Mouse (Mus musculus) gastrocnemius, postnatal 36 days (tissue): ENCODE data around the gene Mat2a. TPM values are rescaled to one million over a fixed set of nuclear protein-coding genes. Genes with fewer than 3 reads are reported as not detected.
A peak's percentile ranks its signal among the peaks of the same experiment; 100 is the strongest.
"Not testable (repeated sequence)": the region's sequence is repeated elsewhere in the genome, so short reads cannot be mapped to it uniquely, and the experiment has no call there.

ENCODE experiments used
- DNase-seq, 2 experiments: peaks; one replicate each; pipeline ENCODE4 v3.0.0; 2022
- intact Hi-C: fragments of 180-260 bp; cut with DNase I; formaldehyde crosslinking; loops from one replicate; pipeline ENCODE4 v1.15.1; 2025
- long read RNA-seq, 2 experiments: library from polyadenylated mRNA; stranded (forward); transcript quantifications; one replicate each; pipeline ENCODE4 v2.0.0; 2021
- total RNA-seq, 2 experiments: library from RNA; stranded (reverse); gene quantifications; 2 replicates each; pipeline ENCODE4 v1.2.3; 2021

The Mat2a gene
- total RNA-seq: 100 to 1,000 TPM; 128 to 141 TPM
- long read RNA-seq, experiment 1, transcript Mat2a-202 (8 exons, 3,387 nt): minor isoform, 15 of 101 reads
- long read RNA-seq, experiment 1, transcript Mat2a-201 (9 exons, 2,804 nt): major isoform, 70 of 101 reads
- long read RNA-seq, experiment 1, partial matches to known transcripts: 0 of 101 reads
- long read RNA-seq, experiment 1, other reads (novel, unspliced or antisense): 16 of 101 reads
- long read RNA-seq, experiment 2, transcript Mat2a-202 (8 exons, 3,387 nt): minor isoform, 14 of 138 reads
- long read RNA-seq, experiment 2, transcript Mat2a-201 (9 exons, 2,804 nt): major isoform, 93 of 138 reads
- long read RNA-seq, experiment 2, partial matches to known transcripts: 4 of 138 reads
- long read RNA-seq, experiment 2, other reads (novel, unspliced or antisense): 26 of 138 reads

DNA sequence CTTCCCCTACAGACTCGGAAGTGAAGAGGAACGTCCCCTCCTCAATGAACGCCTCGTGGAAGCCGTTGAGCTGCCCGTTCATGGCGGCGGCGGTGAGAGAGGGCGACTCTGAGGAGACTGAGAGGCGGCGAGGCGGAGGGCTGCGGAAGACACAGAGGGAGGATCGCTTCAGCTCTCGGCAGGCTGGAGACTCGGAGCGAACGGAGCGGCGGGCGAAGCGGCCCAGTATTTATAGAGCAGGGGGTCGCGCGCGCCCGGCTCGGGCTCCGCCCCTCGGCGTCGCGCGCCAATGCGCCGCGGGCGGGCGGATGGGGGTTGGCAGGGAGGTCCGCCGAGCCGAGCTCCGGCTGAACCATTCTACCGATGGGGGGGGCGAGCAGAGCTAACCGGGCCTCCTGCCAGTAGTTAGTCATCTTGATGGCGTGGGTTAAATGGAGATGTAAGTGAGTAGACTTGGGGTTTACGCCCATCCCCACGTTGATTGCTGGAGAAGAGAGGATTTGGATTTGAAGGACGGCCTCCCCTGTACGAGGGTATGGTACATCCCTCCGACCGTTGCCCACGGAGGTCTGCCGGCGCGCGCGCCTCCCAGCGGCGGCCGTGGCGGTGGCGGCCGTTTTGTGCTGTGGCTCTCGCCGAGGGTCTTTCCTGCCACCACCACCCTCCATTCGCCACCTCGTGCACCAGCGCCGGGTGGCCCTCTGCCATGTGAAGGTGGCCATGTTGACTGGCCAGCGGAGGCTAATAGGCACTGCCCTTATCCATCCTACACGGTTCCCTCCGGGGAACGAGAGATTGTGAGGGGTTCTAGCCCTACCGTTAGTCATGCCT is at the start of gene Mat2a:
Gene Mat2a, minus strand, starts transcription at position 204 of the 831 bp plus-strand sequence.
- DNase-seq: peak; percentile 91 to 92
- intact Hi-C loops: loop anchor here (5.0 kb wide), 2 partner anchors 33 to 78 kb away; no protein-coding TSS in a partner anchor

DNA sequence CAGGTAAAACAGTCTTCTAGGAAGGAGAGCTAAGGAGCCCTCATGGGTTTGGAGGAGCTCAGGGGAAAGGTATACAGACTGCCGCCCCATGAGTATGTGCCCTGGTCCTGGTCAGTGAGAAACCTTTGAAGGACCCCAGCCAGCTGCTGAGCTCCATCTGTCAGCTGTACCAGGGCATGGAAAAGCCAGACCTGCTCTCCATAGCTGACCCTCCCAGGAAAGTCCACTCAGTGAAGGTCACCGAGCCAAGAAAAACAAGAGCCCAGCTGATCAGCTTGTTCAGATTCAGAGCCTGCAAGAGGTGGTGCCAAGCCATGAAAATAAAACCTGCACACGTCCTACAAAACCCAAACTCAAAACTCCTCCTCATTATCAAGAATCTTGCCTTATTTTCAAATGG is 49.5 kb upstream of the Mat2a start:
- intact Hi-C loops: no loop called here
- DNase-seq: no peak

DNA sequence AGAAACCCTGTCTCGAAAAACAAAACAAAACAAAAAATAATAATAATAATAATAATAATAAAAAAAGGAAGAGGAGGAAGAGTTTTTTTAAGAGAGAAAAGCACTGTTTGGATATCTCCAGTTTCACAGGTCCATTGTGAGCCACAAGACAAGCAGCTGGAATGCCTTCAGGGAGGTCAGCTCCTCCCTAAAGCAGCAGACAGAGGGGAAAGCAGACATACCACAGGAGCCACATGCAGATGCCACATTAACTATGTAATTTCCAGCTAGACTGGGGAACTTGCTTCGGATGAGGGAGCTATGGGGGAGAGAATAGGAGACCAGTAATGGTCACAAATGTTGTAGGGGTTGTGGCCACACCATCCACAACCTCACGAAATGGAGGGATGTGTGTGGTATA is 47.9 kb upstream of the Mat2a start:
- intact Hi-C loops: no loop called here
- DNase-seq: no peak

DNA sequence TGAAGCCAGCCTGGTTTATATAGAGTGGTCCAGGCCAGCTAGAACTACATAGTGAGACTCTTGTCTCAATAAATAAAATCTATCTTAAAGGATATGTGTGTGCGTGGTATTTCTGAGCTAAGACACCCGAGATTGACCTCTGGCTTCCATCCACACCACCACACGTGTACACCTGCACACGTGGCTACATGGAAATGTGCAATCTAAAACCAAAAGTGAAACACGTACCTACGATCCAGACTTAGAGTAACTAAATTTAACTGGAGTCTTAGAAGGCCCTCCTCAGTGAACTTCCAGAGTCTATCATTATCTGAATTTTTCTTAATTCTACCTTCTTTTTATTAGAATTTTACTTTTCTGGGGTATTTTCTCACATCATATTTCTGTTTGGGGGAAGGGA is 46.9 kb upstream of the Mat2a start:
- intact Hi-C loops: loop anchor here (1.0 kb wide), 1 partner anchor 44 kb away; no protein-coding TSS in a partner anchor
- DNase-seq: no peak

DNA sequence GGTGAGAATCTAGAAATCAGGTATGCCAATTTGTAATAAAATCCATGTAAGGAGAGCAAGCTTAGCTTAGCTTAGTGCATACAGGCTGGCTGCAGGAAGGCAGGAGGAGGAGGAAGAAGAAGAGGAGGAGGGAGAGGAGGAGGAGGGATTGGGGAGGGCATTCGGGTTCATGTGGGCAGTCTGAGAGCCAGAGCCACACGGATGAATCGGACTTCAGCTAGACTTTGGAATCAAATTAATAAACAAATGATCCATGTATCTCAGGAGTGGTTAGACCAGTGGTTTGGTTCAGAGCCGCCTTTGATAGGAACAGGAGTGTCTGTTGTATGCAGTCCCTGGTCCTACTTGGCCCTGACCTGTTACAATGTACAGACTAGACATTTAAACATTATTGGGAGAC is 45.5 kb upstream of the Mat2a start:
- DNase-seq: no peak
- intact Hi-C loops: no loop called here

DNA sequence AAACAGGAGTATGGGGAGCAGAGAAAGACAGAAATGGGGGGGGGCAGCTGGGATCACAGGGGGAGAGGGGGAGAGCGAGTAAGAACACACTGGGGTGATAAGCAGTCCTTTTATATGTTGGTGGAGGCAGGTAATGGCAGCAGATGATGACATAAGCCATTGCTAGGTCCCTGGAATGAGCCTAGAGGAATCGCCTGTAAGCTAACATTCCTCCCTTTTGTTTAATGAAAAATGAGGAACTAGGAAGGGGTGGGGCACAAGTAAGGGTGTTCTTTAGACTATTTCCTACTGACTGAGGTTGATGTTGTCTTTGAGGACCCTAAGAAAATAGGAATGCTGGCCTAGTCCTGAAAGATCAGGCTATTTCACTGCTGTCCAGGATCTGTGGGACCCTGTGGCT is 42.8 kb upstream of the Mat2a start:
- intact Hi-C loops: no loop called here
- no peak for DNase-seq

DNA sequence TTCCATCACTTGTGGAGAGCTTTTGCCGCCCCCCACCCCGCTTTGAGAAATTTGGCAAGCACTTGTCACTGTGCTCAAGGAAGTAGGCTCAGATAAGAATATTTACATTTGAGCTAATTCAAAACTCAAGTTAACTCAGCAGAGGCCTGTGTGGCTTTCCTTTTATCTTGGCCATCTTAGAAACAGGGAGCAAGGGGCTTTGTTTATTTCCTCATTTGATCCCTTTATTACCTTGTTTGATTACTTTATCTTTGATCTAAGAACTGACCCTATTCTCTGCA is 41.0 kb upstream of the Mat2a start:
- DNase-seq: no peak
- intact Hi-C loops: no loop called here

DNA sequence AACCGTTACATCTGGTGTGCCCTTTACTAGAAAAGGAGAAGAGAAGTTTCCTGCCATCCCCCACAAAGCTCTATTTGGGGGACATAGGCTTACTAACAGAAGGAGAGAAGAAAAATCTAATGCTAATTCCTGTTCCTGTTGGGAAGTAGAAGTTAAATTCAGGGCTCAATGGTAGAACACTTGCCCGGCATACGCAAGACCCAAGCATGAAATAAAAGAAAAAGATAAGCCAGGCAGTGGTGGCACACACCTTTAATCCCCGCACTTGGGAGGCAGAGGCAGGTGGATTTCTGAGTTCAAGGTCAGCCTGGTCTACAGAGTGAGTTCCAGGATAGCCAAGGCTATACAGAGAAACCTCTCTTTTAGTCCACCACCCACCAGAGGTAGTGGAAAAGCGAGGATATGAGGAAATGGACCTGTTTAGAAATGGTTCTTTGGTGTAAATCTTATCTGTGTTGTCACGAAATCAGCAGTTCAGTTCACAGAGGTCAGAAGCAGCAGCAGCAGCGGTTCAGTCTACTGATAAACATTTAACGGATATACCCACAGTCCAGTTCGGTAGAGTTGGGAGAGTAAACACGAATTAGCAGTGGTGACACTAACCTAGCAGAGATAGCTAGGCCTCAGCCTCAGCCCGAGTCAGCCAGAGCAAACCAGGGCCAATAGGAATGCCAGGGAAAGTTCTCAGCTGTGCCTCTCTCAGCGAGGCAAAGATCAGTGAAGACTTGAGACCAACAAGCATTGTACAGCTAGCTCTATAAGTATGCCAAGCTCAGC is 40.5 kb upstream of the Mat2a start:
- intact Hi-C loops: no loop called here
- no peak for DNase-seq

DNA sequence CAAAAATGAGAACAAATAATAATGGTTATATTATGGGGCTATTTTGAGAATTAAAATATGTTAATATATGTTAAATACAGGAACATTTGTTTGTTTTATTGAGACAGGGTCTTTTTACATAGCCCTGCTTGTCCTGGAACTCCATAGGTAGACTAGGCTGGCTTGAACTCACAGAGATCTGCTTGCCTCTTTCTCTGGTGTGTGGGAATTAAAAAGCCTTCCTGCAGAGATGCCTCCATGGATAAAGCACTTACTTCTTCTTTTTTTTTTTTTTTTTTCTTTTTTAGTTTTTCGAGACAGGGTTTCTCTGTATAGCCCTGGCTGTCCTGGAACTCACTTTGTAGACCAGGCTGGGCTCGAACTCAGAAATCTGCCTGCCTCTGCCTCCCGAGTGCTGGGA is 39.3 kb upstream of the Mat2a start:
- DNase-seq, intact Hi-C loops: not testable (repeated sequence)

DNA sequence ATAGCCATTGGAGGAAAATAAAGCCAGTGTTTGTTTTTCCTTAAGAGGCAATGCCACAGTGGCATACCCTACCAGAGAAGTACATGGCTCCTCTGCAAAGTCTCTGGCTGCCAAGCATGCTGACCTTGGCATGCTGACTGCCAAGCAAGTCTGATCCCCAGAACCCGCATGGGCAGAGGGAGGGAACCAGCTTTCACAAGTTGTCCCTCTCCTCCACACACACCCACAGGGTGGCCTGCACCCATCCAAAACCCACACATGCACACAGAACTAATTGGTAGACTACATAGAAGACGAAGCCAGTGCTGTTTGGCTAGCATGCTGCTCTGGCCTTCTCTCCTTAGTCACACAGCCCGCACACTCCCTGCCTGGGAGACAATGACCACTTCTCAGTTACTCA is 38.3 kb upstream of the Mat2a start:
- no peak for DNase-seq
- intact Hi-C loops: no loop called here

DNA sequence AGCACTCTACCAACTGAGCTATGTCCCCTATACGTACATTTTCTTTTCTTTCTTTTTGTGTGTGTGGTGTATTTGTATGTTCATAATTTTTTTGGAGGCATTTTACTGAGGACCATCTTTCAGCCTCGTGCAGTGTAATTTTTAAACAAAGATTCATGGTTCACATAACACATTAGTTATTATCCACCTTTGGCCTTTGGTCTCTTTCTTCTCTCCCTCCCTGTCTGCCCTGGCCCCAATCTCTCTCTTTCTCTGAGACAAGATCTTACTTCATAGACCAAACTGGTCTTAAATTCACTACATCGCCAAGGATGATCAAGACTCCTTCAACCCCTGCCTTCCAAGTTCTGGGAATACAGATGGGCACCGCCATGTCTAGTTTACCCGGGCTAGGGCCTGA is 37.5 kb upstream of the Mat2a start:
- intact Hi-C loops: no loop called here
- no peak for DNase-seq

DNA sequence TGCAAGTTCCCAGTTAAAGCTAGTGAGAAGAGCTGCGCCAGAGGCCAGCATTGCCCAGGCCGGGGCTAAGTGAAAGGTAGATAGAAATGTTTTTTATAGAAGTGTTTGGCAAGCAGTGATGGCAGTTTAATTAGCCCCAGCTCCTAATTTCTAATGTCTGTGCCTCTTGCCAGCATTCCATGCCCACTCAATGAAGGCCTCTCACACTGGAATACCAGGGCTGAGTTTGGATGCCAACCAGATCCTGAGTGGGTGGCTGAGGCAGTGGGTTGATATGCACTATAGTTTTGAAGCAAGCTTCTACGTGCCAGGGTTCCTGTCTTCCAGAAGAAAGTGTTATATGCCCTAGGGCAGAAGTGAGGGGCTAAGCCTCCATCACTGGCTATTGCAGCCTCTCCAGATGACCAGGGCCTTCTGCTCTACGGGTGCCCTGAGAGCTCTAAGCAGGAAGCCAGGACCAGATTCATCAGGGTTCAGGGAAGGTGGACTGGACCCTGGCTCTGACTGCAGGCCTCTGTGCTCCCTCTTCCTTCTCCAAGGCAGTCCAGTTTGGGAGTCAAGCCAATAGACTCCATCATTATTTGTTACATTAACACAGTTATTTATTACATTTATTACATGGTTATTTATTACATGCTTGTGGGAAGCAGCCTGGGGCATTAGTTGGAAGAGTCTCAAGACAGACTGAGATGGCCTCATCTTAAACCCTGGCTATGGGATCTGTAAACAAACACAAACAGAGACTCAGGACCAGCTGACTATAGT is 36.0 kb upstream of the Mat2a start:
- intact Hi-C loops: no loop called here

DNA sequence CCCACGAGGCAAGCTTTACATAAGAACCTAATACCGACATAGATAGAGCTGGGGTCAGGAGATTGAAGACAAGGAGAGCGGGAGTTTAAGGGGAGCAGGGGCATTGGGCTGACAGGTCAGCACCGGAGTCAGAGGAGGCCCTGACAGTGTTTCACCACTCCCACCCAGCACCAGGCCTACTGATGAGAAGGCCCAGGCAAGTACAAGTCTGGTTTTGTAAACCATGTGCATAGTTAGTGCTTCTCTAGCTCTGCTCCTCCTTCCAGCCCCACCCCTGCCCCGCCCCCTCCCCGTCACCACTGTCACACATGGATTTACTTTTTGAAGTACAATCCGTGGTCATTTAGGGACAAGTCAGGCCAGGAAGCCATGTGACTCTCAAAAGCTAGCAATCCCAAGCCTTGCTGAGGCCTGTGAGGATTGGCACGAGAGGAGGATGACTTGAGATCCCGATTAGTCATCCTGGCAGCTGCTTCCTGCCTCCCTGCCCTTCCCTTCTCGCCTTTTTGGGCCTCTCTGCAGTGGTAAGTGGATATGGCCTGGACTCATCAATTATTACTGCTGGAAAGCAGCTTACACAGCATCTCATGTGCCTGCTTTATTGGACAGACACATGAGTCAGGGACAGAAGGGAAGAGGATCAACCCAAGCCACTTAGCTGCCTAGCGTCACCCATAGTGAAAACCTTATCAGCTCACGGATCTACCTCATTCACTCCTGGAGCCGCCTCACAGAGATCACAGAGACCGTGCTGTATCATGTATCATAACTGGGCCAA is 34.1 kb upstream of the Mat2a start:
- intact Hi-C loops: loop anchor here (5.0 kb wide), 1 partner anchor 36 kb away; the partner anchor contains the start of gene Mat2a
- DNase-seq: peak; percentile 62 to 66

More for the DNA sequence above, 36.0 kb upstream of the Mat2a start:
- no peak for DNase-seq

DNA sequence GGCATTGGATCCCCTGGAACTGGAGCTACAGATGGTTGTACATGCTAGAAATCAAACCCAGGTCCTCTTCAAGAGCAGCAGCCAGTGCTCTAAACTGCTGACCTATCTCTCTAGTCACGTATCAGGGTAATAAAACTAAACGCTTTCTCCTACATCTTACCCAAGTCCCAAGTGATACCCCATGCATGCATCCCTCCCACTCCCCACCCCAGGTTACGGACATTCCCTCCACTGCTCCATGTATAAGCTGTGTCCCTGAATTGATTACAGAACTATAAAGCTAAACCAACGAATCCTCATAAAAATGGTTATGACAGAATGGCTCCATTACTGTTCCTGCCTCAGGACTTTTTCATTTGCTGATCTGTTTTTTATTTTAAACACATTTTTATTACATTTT is 26.8 kb upstream of the Mat2a start:
- DNase-seq: no peak
- intact Hi-C loops: no loop called here

DNA sequence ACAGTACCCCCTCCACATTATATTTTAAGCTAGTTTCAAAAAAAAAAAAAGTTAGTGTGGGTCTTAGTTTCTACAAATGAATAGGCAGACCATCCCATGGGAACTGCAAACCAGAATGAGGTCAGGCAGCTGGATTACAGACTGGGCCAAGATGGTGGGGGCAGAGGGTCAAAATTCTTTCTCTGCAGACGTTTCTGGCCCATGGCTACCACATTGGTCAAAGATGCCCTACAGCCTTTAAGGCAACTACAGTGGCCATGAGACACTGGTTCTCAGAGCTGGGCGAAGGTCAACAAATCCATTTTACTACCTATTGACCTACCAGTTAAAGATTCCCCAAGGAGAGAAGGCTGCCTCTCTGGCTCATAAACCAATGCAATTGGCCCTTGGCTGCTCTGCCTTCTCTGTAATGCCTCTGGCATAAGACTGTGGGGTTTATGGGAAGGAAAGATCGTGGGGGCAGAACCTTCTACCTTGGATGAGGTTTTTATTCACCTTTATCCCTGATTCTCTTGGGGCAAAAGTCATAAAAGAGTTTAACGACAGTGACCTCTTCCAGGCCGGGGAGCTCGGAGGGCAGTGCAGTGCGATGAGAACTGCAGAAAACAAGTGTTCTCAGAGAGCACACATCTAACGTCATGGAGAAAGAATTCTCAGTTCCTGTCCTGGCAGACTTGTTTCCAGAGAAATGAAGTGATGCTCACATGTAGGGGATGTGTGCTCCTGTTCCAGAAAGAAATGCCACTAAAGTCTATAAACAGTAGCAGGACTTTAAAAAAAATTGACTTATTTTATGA is 26.2 kb upstream of the Mat2a start:
- intact Hi-C loops: no loop called here
- no peak for DNase-seq

DNA sequence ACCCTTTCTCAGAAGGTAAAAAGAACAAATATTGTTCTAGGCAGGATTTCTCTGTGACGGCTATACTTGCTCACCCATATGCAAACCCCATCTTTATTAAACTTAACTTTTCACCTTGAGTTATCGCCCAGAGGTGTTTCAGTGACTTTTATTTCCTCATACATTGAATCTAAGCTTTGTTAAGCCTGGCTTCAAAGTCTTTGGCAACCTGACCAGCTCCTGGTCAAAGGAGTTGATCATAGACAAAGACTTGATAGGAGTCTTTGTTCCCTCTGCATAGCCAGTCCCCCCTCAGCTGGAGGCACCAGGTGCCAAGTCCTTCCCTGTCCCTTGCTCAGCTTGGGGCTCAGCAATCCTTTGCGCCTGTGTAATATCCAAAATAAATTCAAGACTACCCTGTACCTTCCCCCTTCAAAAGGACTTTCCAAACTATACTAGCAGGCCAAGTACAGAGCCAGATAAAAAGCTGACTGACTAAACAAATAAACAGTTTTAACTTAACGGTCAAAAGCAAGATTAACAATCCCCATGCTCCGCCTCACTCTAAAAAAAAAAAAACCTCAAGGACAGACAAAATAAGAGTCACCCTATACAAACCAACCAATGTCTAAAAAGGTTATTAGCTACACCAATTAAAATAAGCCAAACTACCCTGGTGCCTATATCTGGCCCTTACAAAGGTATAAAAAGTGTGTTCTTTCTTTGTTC is 23.3 kb upstream of the Mat2a start:
- DNase-seq, intact Hi-C loops: not testable (repeated sequence)

DNA sequence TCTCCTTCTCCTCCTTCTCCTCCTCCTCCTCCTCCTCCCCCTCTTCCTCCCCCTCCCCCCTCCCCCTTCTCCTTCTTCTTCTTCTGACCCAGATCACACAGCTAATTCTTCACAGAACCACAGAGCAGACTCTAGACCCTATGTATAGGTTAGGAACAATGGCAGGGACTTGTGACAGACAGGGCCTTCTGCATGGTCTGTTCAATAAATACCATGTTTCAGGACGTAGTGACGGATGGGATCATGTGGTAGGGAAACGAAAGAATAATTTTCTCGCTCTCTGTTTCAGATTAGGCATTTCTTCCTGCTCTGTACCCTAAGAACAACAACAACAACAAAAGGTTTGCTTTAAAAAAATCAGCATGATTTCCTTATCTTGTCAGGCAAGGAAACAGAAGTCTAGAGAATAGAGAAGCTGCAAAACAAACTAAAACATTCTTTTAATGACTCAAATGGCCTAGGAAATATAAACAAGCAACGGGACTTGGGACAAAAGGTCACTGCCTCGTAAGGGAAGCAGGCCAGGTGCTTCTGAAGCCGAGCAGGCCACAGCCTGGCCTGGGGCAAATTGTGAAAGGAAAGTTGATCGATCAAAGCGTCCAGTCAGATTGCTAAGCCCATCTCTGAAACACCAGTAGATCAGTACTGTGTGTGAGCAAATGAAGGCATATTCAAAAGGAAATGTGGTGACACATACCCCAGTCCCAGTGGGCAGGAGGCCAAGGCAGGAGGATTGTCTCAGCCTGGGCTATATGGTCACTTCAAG is 20.9 kb upstream of the Mat2a start:
- no peak for DNase-seq
- intact Hi-C loops: no loop called here
